Mouse (Mus musculus) spleen, adult 18-20 months (tissue): ENCODE data around the gene Kcnj6.
"Not testable (repeated sequence)": the region's sequence is repeated elsewhere in the genome, so short reads cannot be mapped to it uniquely, and the experiment has no call there.

Experiments
- DNase-seq, 2 experiments: peaks; one replicate each; pipeline ENCODE4 v3.0.0; 2022; ENCODE audit warnings: mixed read lengths in 2 of 2

The Kcnj6 gene

DNA sequence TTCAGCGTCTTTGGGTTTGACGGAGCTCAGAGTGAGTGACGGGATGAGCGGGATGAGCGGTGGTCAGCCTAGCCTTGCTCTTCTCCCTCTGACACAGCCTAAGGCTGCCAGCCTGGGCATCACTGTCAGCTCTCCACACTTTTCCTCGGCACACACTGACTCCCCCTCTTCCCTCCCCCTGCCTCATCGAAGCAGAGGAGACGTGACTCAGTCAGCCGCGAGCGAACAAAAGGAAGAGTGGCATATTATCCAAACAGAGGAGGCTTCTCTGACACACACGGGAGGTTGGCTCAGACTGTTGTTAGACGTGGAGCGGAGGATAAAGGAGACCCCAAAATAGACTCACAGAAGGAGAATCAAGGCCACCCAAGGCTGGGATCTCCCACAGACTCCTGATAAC is 147.1 kb downstream of the Kcnj6 start:
- no peak for DNase-seq

DNA sequence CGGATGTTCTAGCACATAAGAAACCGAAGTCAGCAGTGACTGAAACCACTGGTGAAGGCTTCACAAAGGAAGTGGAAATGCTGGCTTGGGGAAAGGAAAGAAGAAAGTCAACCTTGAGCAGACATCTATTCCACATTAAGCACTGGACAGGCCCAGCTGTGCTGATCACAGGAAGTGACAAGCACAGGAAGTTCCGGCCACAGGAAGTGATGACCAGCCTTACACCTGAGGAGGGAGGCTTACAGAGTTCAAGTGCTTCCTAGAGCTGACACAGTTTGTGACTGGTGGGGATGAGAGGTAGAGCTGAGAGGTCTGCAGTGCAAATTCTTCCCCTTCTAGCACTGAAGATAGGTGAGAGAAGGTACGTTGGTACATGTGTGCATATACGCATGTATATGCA is 151.5 kb downstream of the Kcnj6 start:
- no peak for DNase-seq

DNA sequence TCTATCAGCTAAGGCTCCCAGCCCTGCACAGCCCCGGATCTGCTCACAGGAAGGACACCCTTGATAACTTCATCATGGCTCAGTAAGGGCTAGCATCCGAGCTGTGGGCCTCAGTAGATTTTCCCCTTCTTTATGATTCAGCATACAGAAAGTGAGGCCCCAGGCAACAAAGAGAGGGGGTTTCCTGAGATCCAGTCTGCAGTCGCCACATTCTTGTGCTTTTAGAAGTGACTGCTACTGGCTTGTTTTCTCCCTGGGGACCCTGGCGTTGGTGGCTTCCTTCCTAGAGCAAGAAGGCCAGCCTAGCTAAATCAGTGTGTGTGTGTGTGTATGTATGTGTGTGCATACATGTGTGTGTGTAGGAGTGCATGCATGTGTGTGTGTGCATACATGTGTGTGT is 152.7 kb downstream of the Kcnj6 start:
- no peak for DNase-seq

DNA sequence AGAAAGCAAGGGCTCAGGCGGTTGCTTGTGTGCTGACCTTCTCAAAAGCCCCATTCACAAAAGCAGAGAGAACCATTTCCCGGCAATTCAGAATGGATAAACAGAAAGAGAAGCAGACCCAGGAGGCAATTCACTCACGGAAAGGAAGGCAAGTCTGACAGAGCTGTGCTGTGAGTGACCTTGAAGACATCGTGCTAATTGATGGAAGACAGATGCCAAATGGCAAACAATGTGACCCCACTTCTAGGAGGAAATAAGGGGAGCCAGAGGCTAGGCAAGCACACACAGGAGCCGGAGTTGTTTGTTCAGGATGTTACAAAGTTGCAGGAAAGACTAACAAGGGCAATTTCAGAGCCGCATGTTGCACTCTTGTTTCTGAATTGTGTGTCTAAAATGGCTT is 158.1 kb downstream of the Kcnj6 start:
- DNase-seq: no peak

DNA sequence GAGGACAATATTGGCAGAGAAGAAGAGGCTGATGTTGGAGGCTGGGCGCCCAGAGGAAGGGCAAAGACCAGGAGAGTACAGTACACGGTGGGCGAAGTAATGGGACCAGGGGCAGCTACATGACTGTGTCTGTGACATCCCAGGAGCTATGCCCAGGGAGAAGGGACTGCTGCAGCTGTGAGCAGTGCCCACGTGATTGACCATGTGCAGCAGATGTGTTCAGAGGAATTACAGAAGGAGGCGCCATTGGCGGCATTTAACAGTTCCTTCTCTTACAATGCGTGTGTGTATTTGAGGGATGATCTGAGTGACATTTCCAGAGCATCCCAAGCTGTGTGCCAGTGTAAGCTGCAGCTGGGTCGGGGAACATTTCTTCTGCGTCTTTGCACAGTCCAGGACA is 159.6 kb downstream of the Kcnj6 start:
- DNase-seq: no peak

DNA sequence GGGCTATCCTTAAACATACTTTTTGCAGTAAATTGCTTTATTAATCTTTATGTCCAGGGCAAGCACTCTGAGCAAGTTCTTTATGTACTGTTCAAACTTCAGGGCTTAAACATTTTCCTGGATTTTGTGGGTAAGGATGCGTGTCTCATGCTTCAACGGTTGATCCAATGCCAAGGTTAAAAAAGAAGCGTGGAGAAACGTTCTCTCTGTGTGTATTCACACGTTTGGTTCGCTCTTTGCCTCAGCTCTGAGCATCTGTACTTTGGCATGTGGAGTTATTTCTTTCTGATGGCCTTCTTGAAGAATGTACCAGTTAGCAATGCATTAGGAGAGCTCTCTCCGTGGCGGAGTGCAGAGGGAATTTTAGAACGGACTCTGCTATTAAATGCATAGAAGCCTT is 163.0 kb downstream of the Kcnj6 start:
- DNase-seq: no peak

DNA sequence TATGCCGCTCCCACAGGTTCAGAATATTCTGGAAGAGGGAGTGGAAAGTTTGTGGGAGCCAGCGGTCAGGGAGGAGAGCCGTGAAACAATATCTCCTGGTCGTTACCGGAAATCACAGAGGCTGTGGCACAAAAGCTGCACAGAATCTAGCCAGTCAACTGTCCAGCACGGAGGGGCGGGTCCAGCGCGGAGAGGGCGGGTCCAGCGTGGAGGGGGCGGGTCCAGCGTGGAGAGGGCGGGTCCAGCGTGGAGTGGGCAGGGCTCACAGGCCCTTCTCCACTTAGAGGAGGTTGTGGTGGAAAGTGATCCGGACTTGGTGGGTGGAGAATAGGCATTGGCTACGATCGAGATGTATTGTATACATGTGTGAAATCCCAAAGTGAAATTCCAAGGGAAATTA is 169.3 kb downstream of the Kcnj6 start:
- no peak for DNase-seq

DNA sequence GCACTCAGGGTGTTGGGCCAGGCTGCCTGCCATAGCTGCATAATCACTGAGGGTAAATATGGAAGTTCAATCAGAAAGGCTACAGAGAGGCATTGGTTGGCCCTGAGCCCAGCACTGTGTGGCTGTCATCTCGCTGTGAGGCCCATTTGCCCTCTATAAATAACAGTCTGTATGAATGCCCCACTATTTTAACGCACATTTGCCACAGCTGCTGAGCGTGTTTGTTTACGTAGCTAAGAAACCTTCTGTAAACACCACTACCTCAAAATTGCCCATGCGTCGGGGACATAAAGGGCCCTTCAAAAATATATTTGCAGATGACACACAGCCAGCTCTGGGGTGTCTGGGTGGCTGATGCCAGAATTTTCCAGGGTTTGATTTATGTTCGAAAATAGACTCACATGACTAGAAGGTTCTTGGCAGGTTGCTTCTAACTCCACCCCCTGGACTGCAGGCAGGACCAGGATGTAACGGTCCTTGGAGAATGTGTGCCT is 170.4 kb downstream of the Kcnj6 start:
- no peak for DNase-seq

DNA sequence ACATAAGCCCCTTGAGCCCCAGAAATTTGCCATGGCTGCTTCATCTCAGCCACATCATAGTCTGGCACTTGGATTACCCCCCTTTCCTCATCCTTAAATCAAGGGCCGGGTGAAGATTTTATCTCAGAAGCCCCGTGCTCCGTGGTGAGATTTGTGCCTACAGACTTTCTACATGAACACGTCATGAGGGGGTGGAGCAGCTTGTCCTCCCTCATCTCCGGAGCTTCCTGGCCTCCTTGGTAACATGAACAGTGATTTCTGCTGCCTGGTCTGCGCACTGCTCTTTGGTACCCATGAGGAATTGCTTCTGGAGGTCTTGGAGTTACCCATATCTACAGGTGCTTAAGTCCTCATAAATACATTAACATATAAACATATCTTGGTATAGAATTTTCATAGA is 172.2 kb downstream of the Kcnj6 start:
- no peak for DNase-seq

DNA sequence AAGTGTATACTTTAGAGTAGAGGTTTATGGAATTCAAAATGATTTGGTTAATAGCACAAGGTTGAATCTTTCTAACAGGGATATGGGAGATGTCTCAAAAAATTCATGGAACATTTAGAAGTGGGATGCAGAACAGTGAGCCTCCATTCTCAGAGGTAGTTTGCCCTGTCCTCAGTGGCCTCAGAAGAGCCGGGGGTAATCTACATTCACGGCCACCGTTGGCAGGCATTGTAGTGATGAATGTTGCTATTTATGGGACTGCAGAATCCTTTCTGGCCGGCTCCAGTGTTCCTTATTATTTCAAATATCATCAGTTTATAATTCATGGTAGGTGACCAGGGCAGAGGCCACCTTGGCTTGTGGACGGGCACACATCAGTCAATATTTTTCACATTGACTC is 174.9 kb downstream of the Kcnj6 start:
- no peak for DNase-seq

DNA sequence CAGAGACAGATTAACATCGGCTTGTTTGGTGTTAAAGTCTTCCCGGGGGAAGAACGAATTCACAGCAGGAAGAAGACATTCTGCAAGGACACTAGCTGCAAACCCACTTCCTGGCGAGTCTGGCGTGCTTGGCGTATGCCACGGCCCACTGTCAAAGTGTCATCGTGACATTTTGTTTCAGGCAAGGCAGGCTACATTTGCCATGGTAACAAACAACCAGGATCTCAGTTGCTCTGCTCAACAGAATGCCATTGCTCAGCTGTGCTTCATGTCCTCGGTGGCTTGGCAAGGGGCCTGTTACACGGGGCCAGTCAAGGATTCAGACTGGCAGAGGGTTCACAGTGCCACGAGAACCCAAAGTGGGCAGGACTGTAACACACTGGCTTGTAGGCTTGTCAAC is 175.9 kb downstream of the Kcnj6 start:
- no peak for DNase-seq

DNA sequence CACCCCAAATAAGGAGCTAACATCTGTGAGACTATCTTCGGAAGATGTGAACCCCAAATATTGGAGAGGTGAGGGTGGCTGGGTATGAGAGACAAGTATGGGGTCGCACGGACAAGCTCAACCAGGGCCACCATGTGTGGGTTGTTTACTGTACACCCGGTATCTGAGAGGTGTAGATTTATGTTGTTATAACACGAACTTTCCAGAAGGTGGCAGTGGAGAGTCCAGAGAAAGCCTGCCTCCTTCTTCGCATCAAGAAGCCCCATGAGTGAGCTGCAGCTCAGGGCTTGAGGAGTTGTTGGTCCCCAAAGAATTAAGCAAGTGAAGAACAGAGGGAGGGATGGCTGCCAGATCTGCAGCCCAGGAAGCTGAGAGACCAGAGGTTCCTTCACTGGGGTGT is 181.1 kb downstream of the Kcnj6 start:
- peak in 1 of 2 experiments; percentile 4 for DNase-seq

DNA sequence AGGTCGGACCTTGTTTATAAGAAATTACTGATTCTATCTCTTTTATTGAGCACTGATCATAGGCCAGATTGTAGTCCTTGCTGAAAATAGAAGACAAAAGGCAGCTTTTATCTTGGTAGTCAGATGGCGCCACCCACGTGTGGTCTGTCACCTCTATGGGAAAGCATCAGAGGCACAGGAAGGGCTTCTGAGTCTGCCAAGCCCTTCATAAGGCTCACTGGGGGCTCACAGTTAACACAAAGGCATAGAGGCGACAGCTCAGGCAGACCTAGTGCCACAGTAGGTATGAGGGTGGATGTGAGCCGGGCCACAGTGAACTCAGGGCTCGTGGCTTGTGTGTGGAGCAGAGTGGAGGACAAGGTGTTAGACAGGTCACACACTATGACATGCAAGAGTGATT is 181.6 kb downstream of the Kcnj6 start:
- no peak for DNase-seq

DNA sequence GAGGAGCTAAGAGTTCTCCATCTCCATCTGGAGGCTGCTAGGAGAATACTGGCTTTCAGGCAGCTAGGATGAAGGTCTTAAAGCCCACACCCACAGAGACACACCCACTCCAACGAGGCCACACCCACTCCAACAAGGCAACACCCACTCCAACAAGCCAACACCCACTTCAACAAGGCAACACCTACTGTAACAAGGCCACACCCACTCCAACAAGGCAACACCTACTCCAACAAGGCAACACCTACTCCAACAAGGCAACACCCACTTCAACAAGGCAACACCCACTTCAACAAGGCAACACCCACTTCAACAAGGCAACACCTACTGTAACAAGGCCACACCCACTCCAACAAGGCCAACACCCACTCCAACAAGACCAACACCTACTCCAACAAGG is 188.2 kb downstream of the Kcnj6 start:
- DNase-seq: not testable (repeated sequence)

DNA sequence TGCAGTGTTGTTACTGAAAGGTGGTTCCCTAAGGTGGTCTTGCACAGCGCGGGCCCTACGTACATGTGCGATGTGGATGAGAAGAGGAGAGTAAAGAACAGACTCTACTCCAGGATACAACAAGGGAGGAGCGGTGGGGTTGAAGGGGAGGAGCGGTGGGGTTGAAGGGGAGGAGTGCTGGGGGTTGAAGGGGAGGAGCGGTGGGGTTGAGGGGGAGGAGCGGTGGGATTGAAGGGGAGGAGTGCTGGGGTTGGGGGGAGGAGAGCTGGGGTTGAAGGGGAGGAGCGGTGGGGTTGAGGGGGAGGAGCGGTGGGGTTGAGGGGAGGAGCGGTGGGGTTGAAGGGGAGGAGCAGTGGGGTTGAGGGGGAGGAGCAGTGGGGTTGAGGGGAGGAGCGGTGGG is 199.3 kb downstream of the Kcnj6 start:
- DNase-seq: no peak

DNA sequence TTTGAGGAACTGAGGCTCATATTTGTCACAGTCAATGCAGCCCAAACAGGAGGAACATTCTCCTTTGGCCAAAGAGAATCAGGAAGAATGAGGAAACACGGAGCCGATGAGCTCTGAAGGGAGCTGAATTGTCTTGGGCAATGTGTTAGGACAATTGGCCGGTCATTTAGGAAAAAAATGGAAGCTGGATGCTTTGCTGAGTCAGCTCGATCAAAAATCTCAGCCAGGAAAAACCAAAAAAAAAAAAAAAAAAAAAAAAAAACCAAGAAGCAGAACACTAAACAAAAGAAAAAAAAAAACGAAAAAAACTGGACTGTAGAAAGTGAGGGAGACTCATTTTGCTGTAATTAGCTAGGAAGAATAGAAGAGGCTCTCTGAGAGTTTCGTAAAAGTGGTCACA is 200.1 kb downstream of the Kcnj6 start:
- no peak for DNase-seq

DNA sequence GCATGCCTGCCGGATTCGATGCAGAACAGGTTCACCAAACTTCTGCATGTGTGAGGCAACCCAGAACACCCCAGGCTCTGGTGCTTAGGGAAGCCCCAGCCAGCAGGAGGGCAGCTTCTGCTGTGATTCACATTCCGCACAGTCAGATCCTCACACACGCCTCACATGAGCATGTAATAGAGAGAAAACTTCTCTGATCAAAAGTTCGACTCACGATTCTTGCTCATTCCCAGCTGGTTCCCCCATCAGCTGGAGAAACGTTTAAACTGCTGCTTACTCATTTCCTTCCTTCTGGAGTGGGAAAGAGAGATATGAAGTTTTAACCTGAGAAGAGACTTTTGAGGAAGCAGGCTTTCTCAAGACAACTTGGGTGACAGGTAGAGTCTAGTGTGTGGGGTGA is 204.5 kb downstream of the Kcnj6 start:
- no peak for DNase-seq

DNA sequence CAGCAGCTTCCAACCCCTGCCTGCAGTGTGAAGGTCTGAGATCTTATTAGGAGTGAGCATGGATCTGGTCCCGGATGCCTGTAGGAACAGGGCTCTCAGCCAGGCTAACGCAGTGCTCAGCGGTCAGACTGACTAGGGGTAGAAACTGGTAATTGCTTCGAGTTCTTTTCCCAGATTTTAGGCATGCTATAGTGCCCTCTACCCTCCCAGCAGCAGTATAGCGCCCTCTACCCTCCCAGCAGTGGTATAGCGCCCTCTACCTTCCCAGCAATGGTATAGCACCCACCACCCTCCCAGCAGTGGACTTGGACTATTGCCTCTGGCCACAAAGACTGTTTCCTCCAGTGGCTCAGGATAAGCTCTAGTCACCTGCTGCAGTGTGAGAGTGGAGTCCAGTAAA is 207.5 kb downstream of the Kcnj6 start:
- no peak for DNase-seq

DNA sequence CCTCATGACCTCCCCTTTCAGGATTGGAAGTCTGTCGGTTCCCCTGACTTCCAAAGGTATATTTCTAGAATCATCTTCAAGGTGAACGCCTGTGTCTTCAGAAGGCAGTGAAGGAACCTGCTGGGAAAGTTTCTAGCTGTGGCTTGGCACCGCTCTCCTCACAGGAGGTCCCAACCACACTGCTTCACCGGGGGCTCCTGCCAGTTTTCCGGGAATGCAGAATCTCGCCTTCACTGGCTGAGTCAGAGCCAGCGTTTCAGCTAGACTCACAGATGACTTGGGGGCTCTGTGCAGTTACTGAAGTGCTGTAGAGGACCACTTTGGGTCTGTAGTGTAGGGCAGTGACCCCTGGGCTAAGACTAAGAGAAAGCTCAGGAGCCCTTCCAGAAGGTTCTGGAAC is 208.8 kb downstream of the Kcnj6 start:
- no peak for DNase-seq

DNA sequence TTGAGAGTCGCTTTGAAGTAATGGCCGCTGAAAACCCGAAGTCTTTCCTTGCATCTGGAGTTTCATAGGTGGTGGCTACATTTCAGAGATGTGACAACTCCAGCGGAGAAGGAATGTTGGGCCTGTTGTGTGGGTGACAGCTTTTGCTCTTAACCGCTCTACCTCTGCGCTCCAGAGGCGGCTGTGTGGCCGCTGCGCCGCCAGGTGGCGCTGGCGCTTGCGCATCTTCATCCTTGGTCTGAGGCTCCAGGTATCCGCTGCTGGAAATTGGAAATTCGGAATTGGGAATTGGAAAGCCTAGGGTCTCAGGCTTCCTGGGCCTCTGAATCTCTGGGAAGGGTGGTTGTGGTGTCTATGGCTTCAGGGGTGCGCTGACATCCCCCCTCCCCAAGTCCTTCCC is 209.3 kb downstream of the Kcnj6 start:
- peak in 1 of 2 experiments; percentile 10 for DNase-seq

DNA sequence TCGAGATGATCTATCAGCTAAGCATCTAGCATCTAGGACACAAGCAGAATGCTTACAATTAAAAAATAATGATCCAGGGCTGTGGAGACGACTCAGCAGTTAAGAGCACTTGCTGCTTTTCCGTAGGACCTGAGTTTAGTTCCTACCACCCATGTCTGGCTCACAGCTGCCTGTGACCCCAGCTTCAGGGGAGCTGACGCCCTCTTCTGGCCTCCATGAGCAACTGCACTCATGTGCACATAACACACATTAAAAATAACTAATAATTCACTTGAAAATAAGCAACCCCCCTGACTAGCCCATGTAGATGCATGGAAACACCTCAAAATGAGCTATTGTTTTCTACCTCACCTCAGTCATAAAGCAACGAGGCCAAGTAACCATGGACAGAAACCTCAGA is 211.6 kb downstream of the Kcnj6 start:
- no peak for DNase-seq

DNA sequence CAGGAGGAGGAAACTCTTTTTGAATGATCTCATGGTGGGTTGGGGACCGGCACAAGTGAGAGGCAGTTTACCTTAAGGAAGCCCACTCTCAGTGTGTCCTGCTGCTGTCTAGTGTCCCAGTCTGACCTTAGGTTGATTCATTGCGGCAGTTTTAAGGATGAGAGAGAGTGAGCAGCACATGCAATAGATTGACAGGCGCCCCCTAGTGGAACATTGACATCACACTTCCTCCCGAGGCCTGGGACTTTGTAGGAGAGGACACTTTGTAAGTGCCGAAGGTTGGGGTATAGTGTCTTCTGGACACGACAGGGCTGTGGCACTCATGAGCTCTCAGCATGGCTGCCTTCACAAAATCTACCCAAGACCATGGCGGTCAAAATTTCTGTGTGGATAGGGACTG is 213.8 kb downstream of the Kcnj6 start:
- peak in 1 of 2 experiments; percentile 6 for DNase-seq

DNA sequence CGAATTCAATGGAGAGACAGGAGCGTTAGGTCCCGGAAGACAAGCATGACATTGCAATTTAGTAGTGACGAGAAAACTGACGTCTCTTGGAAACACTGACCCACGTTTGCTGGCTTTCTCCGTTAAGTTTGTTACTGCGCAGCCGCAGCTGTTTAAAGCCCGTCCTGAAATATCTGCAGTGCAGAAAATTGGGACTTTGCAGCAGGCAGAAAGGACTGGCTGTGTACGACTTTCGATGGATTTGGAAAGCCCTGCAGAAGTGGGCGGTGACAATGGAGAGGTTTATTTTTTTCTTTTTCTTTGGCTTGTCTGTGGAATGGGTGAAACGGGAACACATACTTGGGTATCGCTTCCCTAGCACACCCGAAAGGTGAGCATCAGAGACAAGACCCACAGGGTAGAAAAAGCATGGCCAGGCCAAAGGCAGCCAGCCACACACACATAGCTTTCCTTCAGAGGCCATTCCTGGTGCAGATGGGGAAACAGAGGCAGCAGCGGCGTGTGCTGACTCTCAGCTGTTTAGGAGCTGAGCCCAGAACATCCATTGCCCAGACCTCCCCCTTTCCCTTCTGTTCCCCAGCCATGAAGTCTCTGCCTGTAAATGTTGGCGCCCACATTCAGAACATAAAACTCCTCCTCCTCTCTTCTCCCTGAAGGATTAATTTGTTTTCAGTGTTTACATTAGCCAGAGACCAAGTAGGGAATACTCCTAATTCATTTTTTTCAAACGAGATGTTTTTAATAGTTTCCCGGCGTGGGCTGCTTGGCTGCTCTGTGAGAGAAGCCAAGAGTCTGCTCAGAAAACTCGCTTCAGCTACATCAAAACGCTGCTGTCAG is 215.2 kb downstream of the Kcnj6 start:
- DNase-seq: no peak

DNA sequence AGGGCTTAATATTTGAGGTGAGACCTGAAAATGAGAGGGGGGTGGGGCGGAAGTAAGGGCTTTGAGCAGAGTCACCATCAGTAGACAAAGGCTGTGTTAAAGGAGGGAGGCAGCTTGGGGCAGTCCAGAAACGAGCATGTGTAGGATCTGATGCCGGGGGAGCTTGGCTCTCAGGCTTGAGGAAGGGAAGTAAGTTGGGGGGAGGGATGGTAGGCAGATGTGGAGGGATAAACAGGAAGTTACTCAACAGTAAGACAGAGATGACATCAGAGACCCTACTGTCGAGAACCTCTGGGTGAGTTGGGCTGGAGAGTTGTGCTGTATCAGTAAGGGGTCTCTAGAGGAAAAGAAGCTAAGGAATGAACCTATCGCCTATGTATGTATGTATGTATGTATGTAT is 223.6 kb downstream of the Kcnj6 start:
- DNase-seq: no peak

DNA sequence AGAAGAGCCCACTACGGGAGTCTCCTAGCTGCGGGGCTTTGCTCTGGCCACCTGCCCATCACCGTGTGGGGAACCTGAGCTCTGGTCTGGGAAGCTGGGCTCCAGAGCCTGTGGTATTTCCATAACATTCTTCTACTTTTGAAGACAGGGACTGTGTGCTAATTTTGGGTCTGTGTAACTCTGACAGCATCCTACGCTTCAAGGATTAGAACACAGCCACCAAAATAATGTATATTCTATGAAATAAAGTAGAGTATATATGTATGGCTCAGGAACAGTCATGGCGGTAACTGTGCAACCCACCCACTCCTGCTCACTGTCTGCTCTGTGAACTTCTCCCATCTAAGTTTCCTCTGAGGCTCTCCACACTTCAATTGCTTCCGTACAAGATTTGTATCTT is 229.9 kb downstream of the Kcnj6 start:
- no peak for DNase-seq
